Mouse (Mus musculus) C2C12 (cell line): ENCODE measurements around the gene Pla2g6.

ENCODE experiments used
- CEBPB ChIP-seq: IDR thresholded peaks from one replicate; pipeline ENCODE4 v1.6.1; 2011; ENCODE audit warnings: low read depth, mild to moderate bottlenecking, control low read depth, moderate library complexity
- CTCF ChIP-seq: IDR thresholded peaks from one replicate; pipeline ENCODE4 v1.5.1; 2011; ENCODE audit not compliant: control insufficient read depth, insufficient read depth, insufficient read length
- MAX ChIP-seq: IDR thresholded peaks from one replicate; pipeline ENCODE4 v1.6.1; 2011; ENCODE audit warnings: mild to moderate bottlenecking, control low read depth
- MYOD1 ChIP-seq: IDR thresholded peaks from one replicate; pipeline ENCODE4 v1.6.1; 2011; ENCODE audit warnings: low read depth; ENCODE audit not compliant: control insufficient read depth, insufficient read length

DNA sequence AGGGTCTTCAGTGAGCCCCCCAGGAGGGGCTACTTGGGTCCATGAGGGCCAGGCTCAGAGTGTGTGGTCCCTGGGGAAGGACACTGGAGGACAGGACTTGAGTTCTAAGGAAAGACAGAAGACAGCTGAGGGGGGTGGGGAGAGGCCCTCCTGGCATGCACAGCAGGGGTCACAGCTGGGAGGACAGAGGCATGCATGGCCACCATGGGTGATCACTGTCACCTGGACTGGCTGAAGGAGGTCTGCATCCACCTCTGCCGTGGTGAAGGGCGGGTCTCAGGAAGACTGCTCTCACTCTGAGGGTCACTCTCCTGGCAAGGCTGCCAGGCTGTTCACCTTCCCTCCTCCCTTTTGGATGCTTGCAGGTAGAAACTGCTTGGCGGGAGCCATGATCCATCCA, 3.8 kb downstream of the Pla2g6 start:
- TF ChIP-seq CTCF (no peak), MYOD1 (no peak), MAX (no peak), CEBPB (no peak)
